Mouse (Mus musculus) testis, adult 2 months (tissue): Measurements from ENCODE around the gene 4933415F23Rik.

Experiments used
- CTCF ChIP-seq: fragments of 200-500 bp; IDR thresholded peaks from 2 replicates; pipeline ENCODE4 v1.5.1; 2012; ENCODE audit warnings: low read depth, mild to moderate bottlenecking, inconsistent platforms, low read length, moderate library complexity; ENCODE audit not compliant: control insufficient read depth, insufficient read depth, insufficient replicate concordance
- POLR2A ChIP-seq: fragments of 200-500 bp; IDR thresholded peaks from 2 replicates; pipeline ENCODE4 v1.6.1; 2012; ENCODE audit warnings: low read depth, mild to moderate bottlenecking, inconsistent platforms, low read length, moderate library complexity; ENCODE audit not compliant: control insufficient read depth

DNA sequence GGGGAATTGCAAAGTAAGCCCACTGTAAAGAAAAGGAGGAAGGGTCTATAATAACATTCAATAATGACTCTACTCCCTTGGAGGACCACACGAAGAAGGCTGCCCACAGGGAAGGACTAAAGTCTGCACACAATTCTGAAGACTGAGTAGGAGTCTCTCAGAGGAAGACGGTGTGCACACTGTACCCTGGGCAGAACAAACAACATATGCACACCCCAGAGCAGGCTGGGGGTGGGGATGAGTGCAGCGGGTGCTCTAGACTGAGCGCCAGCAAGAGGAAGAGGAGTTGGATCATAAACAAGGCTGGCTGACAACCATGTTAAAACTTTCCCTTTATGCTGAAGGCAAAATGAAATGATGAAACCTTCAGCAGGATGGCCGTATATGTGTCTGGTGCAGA lies 34.3 kb downstream of the 4933415F23Rik start:
- TF ChIP-seq POLR2A, result no peak
- TF ChIP-seq CTCF, result no peak
